Mouse (Mus musculus): ENCODE data around the gene Eif1ad. TPM values are rescaled to one million over a fixed set of nuclear protein-coding genes. Genes with fewer than 3 reads are reported as not detected.
A peak's percentile ranks its signal among the peaks of the same experiment; 100 is the strongest.

Gene Eif1ad
- polyA plus RNA-seq, 1 experiment from 2014 or later, result 51.1 TPM

GRCm38 (mm10) chr19:5353609-5354008, 12.9 kb upstream of the Eif1ad start:
- 76% methylated on average over 2 of the region's 2 CpGs for WGBS
- H3K27ac ChIP-seq (replicated peaks), result no peak overlapping the region
- no peak overlapping the region for H3K9ac ChIP-seq
- H3K36me3 ChIP-seq, result no peaks in the 10 kb centered on the region
- no peaks in the 10 kb centered on the region for H3K9me3 ChIP-seq
- no peak overlapping the region for H3K4me2 ChIP-seq
- peaks cover 5% of the 10 kb centered on the region; the same call in 1 of the 2 replicates for H3K27me3 ChIP-seq
- peaks cover 7% of the 10 kb centered on the region for H3K4me1 ChIP-seq (replicated peaks)
- H3K4me3 ChIP-seq, result no peak overlapping the region
- no peak for ATAC-seq (ENCODE audit: low read depth)

- no peak overlapping the region for H3K9ac ChIP-seq
- no peak for ATAC-seq (ENCODE audit: low read depth)
- no peaks in the 10 kb centered on the region for H3K27me3 ChIP-seq
- WGBS, result no CpG with 5 or more reads among the region's 1 CpGs
- no peak overlapping the region for H3K27ac ChIP-seq (replicated peaks)
- no peaks in the 10 kb centered on the region for H3K36me3 ChIP-seq
- H3K4me1 ChIP-seq (replicated peaks), result no peaks in the 10 kb centered on the region
- H3K4me3 ChIP-seq, result no peak overlapping the region
- no peak overlapping the region for H3K4me2 ChIP-seq
- no peaks in the 10 kb centered on the region for H3K9me3 ChIP-seq
These were observed 10.5 kb upstream of the Eif1ad start for GRCm38 (mm10) chr19:5356080-5356479.

GRCm38 (mm10) chr19:5362186-5362585, 4.4 kb upstream of the Eif1ad start:
- H3K9me3 ChIP-seq, result no peaks in the 10 kb centered on the region
- no peak overlapping the region for H3K9ac ChIP-seq
- H3K4me3 ChIP-seq, result no peak overlapping the region
- ATAC-seq (ENCODE audit: low read depth), result no peak
- peaks cover 17% of the 10 kb centered on the region for H3K36me3 ChIP-seq
- no peaks in the 10 kb centered on the region for H3K27me3 ChIP-seq
- H3K27ac ChIP-seq (replicated peaks), result no peak overlapping the region
- no peak overlapping the region for H3K4me2 ChIP-seq
- WGBS, result 80% methylated on average over 2 of the region's 2 CpGs
- peaks cover 14% of the 10 kb centered on the region for H3K4me1 ChIP-seq (replicated peaks)

GRCm38 (mm10) chr19:5364124-5364523, 2.4 kb upstream of the Eif1ad start:
- H3K9me3 ChIP-seq, result no peaks in the 10 kb centered on the region
- H3K4me2 ChIP-seq, result no peak overlapping the region
- H3K4me3 ChIP-seq, result no peak overlapping the region
- peaks cover 28% of the 10 kb centered on the region for H3K36me3 ChIP-seq
- no peak overlapping the region for H3K27ac ChIP-seq (replicated peaks)
- 99% methylated on average over 2 of the region's 2 CpGs for WGBS
- ATAC-seq (ENCODE audit: low read depth), result no peak
- H3K4me1 ChIP-seq (replicated peaks), result peaks cover 30% of the 10 kb centered on the region
- no peaks in the 10 kb centered on the region for H3K27me3 ChIP-seq
- no peak overlapping the region for H3K9ac ChIP-seq

- Histone ChIP-seq H3K27me3 (no peaks in the 10 kb centered on the region), H3K27ac (replicated peaks) (peak overlapping the region; percentile 94), H3K36me3 (peaks cover 45% of the 10 kb centered on the region), H3K9ac (peak overlapping the region; percentile 92), H3K9me3 (no peaks in the 10 kb centered on the region), H3K4me1 (replicated peaks) (peaks cover 30% of the 10 kb centered on the region), H3K4me2 (peak overlapping the region; percentile 94), H3K4me3 (peak overlapping the region; percentile 98)
- WGBS, result 20% methylated on average over 11 of the region's 11 CpGs
- no peak for ATAC-seq (ENCODE audit: low read depth)
These were observed 790 bp upstream of the Eif1ad start for GRCm38 (mm10) chr19:5365751-5366150.

- peaks cover 54% of the 10 kb centered on the region for H3K36me3 ChIP-seq
These were observed 465 bp downstream of the Eif1ad start, which contains the start of gene Banf1 for GRCm38 (mm10) chr19:5367053-5367359. Gene Banf1, minus strand, starts transcription at chr19:5367168.

GRCm38 (mm10) chr19:5367455-5367854, 914 bp downstream of the Eif1ad start:
- peaks cover 30% of the 10 kb centered on the region for H3K4me1 ChIP-seq (replicated peaks)
- no peaks in the 10 kb centered on the region for H3K9me3 ChIP-seq
- H3K27me3 ChIP-seq, result no peaks in the 10 kb centered on the region
- H3K9ac ChIP-seq, result peak overlapping the region; percentile 92
- peak overlapping the region; percentile 98 for H3K4me3 ChIP-seq
- peak overlapping the region; percentile 94 for H3K4me2 ChIP-seq
- H3K36me3 ChIP-seq, result peaks cover 59% of the 10 kb centered on the region
- no peak for ATAC-seq (ENCODE audit: low read depth)
- peak overlapping the region; percentile 94 for H3K27ac ChIP-seq (replicated peaks)
- WGBS, result 11% methylated on average over 11 of the region's 11 CpGs

More at GRCm38 (mm10) chr19:5367053-5367359, 465 bp downstream of the Eif1ad start, which contains the start of gene Banf1:
- Histone ChIP-seq H3K27ac (replicated peaks) (peak within 1 kb of the TSS; percentile 94), H3K4me3 (peak within 1 kb of the TSS; percentile 98), H3K27me3 (no peaks in the 10 kb centered on the region), H3K4me1 (replicated peaks) (peaks cover 30% of the 10 kb centered on the region), H3K9ac (peak within 1 kb of the TSS; percentile 92), H3K9me3 (no peaks in the 10 kb centered on the region), H3K4me2 (peak within 1 kb of the TSS; percentile 94)
- under 1% methylated on average over 33 of the region's 33 CpGs for WGBS
- peak; percentile 29; the same call in 1 of the 2 replicates for ATAC-seq (ENCODE audit: low read depth)

GRCm38 (mm10) chr19:5370932-5371331, 4.4 kb downstream of the Eif1ad start:
- 85% methylated on average over 3 of the region's 3 CpGs for WGBS
- Histone ChIP-seq H3K27me3 (no peaks in the 10 kb centered on the region), H3K4me3 (no peak overlapping the region), H3K27ac (replicated peaks) (no peak overlapping the region), H3K4me2 (no peak overlapping the region), H3K9me3 (no peaks in the 10 kb centered on the region), H3K36me3 (peaks cover 71% of the 10 kb centered on the region), H3K9ac (no peak overlapping the region), H3K4me1 (replicated peaks) (peaks cover 16% of the 10 kb centered on the region)
- ATAC-seq (ENCODE audit: low read depth), result no peak

- Histone ChIP-seq H3K4me3 (no peak overlapping the region), H3K36me3 (peaks cover 87% of the 10 kb centered on the region), H3K27me3 (no peaks in the 10 kb centered on the region)
These were observed 6.2 kb downstream of the Eif1ad start for GRCm38 (mm10) chr19:5372724-5373123.

GRCm38 (mm10) chr19:5374177-5374576, 7.6 kb downstream of the Eif1ad start:
- H3K9ac ChIP-seq, result no peak overlapping the region
- H3K9me3 ChIP-seq, result no peaks in the 10 kb centered on the region
- H3K4me1 ChIP-seq (replicated peaks), result no peaks in the 10 kb centered on the region
- no peak overlapping the region for H3K27ac ChIP-seq (replicated peaks)
- no peak overlapping the region for H3K4me2 ChIP-seq
- H3K27me3 ChIP-seq, result no peaks in the 10 kb centered on the region
- WGBS, result 89% methylated on average over 4 of the region's 4 CpGs
- H3K4me3 ChIP-seq, result no peak overlapping the region
- no peak for ATAC-seq (ENCODE audit: low read depth)
- peaks cover 89% of the 10 kb centered on the region for H3K36me3 ChIP-seq

More at GRCm38 (mm10) chr19:5372724-5373123, 6.2 kb downstream of the Eif1ad start:
- Histone ChIP-seq H3K9ac (no peak overlapping the region), H3K27ac (replicated peaks) (no peak overlapping the region), H3K9me3 (no peaks in the 10 kb centered on the region), H3K4me2 (no peak overlapping the region), H3K4me1 (replicated peaks) (peaks cover 11% of the 10 kb centered on the region)
- ATAC-seq (ENCODE audit: low read depth), result no peak
- 91% methylated on average over 7 of the region's 7 CpGs for WGBS

- Histone ChIP-seq H3K4me3 (no peak overlapping the region), H3K9ac (no peak overlapping the region), H3K9me3 (no peaks in the 10 kb centered on the region), H3K4me2 (no peak overlapping the region), H3K27ac (replicated peaks) (no peak overlapping the region), H3K27me3 (no peaks in the 10 kb centered on the region), H3K4me1 (replicated peaks) (no peaks in the 10 kb centered on the region), H3K36me3 (peaks cover 89% of the 10 kb centered on the region)
- WGBS, result 82% methylated on average over 4 of the region's 4 CpGs
- ATAC-seq (ENCODE audit: low read depth), result no peak
These were observed 8.2 kb downstream of the Eif1ad start for GRCm38 (mm10) chr19:5374748-5375147.

- no peaks in the 10 kb centered on the region for H3K9me3 ChIP-seq
These were observed 10.9 kb downstream of the Eif1ad start for GRCm38 (mm10) chr19:5377446-5377845.

GRCm38 (mm10) chr19:5383326-5383725, 16.8 kb downstream of the Eif1ad start:
- Histone ChIP-seq H3K4me3 (no peak overlapping the region), H3K36me3 (peaks cover 79% of the 10 kb centered on the region), H3K4me2 (no peak overlapping the region), H3K4me1 (replicated peaks) (peaks cover 17% of the 10 kb centered on the region), H3K27ac (replicated peaks) (no peak overlapping the region), H3K9ac (no peak overlapping the region), H3K9me3 (no peaks in the 10 kb centered on the region), H3K27me3 (no peaks in the 10 kb centered on the region)
- no peak for ATAC-seq (ENCODE audit: low read depth)
- 94% methylated on average over 12 of the region's 12 CpGs for WGBS

More at GRCm38 (mm10) chr19:5377446-5377845, 10.9 kb downstream of the Eif1ad start:
- H3K4me3 ChIP-seq, result no peak overlapping the region
- no peaks in the 10 kb centered on the region for H3K27me3 ChIP-seq
- no peak overlapping the region for H3K4me2 ChIP-seq
- H3K27ac ChIP-seq (replicated peaks), result no peak overlapping the region
- H3K4me1 ChIP-seq (replicated peaks), result no peaks in the 10 kb centered on the region
- H3K36me3 ChIP-seq, result peaks cover 92% of the 10 kb centered on the region
- no peak for ATAC-seq (ENCODE audit: low read depth)
- whole genome bisulfite sequencing, result 85% methylated on average over 1 of the region's 1 CpGs
- no peak overlapping the region for H3K9ac ChIP-seq
